Mouse (Mus musculus) embryo, embryonic 11 days (tissue): ENCODE measurements around the gene Fkbp4.

ENCODE experiments used
- DNase-seq: peaks from one replicate; pipeline ENCODE4 v3.0.0-alpha.2; 2015

Gene Fkbp4

GRCm38 (mm10) chr6:128438317-128438870 lies at the start of gene Fkbp4:
Fkbp4 (minus strand) TSS chr6:128438677.
- DNase-seq = peak; percentile 97

GRCm38 (mm10) chr6:128487736-128488135 lies 49.3 kb upstream of the Fkbp4 start:
- no peak for DNase-seq

- peak; percentile 92 for DNase-seq
Measured at GRCm38 (mm10) chr6:128479463-128480454, 41.3 kb upstream of the Fkbp4 start.

GRCm38 (mm10) chr6:128477495-128477894 lies 39.0 kb upstream of the Fkbp4 start:
- DNase-seq = no peak

- no peak for DNase-seq
Measured at GRCm38 (mm10) chr6:128474112-128474511, 35.6 kb upstream of the Fkbp4 start.

- DNase-seq = peak; percentile 69
Measured at GRCm38 (mm10) chr6:128469451-128469850, 31.0 kb upstream of the Fkbp4 start.

- DNase-seq = peak; percentile 28
Measured at GRCm38 (mm10) chr6:128467298-128467697, 28.8 kb upstream of the Fkbp4 start.

- no peak for DNase-seq
Measured at GRCm38 (mm10) chr6:128466563-128466962, 28.1 kb upstream of the Fkbp4 start.

- DNase-seq = no peak
Measured at GRCm38 (mm10) chr6:128466043-128466442, 27.6 kb upstream of the Fkbp4 start.

GRCm38 (mm10) chr6:128464996-128465395 lies 26.5 kb upstream of the Fkbp4 start:
- no peak for DNase-seq

GRCm38 (mm10) chr6:128461606-128462005 lies 23.1 kb upstream of the Fkbp4 start:
- no peak for DNase-seq

GRCm38 (mm10) chr6:128460729-128461503 lies 22.4 kb upstream of the Fkbp4 start:
- DNase-seq = no peak

GRCm38 (mm10) chr6:128460321-128460720 lies 21.8 kb upstream of the Fkbp4 start:
- no peak for DNase-seq

GRCm38 (mm10) chr6:128457186-128457585 lies 18.7 kb upstream of the Fkbp4 start:
- no peak for DNase-seq

GRCm38 (mm10) chr6:128455835-128456605 lies 17.5 kb upstream of the Fkbp4 start:
- no peak for DNase-seq

- no peak for DNase-seq
Measured at GRCm38 (mm10) chr6:128447063-128447462, 8.6 kb upstream of the Fkbp4 start.

- peak; percentile 74 for DNase-seq
Measured at GRCm38 (mm10) chr6:128445761-128446535, 7.5 kb upstream of the Fkbp4 start.

GRCm38 (mm10) chr6:128440238-128440637 lies 1.8 kb upstream of the Fkbp4 start:
- DNase-seq = no peak

- no peak for DNase-seq
Measured at GRCm38 (mm10) chr6:128438871-128439341, 429 bp upstream of the Fkbp4 start.

GRCm38 (mm10) chr6:128437731-128438316 lies 653 bp downstream of the Fkbp4 start:
- peak; percentile 79 for DNase-seq

GRCm38 (mm10) chr6:128437288-128437687 lies 1.2 kb downstream of the Fkbp4 start:
- DNase-seq = no peak
